Mouse (Mus musculus) CH12.LX (cell line): ENCODE results near the gene Nop2. TPM values are rescaled to one million over a fixed set of nuclear protein-coding genes. Genes with fewer than 3 reads are reported as not detected.

Source experiments
- DNase-seq: peaks from one replicate; pipeline ENCODE4 v3.0.0-alpha.2; 2013; ENCODE audit errors: extremely low read depth
- H3K27ac ChIP-seq: 2 replicates; pipeline ENCODE4 v1.5.1; 2012; ENCODE audit warnings: low read depth, mild to moderate bottlenecking, control low read depth, moderate library complexity; ENCODE audit not compliant: insufficient read depth
- H3K27me3 ChIP-seq: replicated peaks from 2 replicates; pipeline ENCODE3; 2012; ENCODE audit warnings: inconsistent platforms
- H3K36me3 ChIP-seq, 2 experiments: replicated peaks in 1 of 2; 2 replicates each; pipeline versions ENCODE3 to v1.6.1; 2012; ENCODE audit warnings: inconsistent platforms in 1 of 2, low read length in 1 of 2, mild to moderate bottlenecking in 1 of 2, mixed read lengths in 1 of 2, moderate library complexity in 1 of 2; ENCODE audit not compliant: control insufficient read depth in 1 of 2, insufficient read depth in 1 of 2
- H3K4me1 ChIP-seq, 2 experiments: 2 replicates each; pipeline ENCODE4 v1.6.1; 2012; ENCODE audit warnings: inconsistent platforms in 1 of 2, moderate library complexity in 1 of 2; ENCODE audit not compliant: insufficient read depth in 2 of 2, control insufficient read depth in 1 of 2
- H3K4me2 ChIP-seq: 2 replicates; pipeline ENCODE4 v1.6.1; 2012; ENCODE audit warnings: low read depth, mild to moderate bottlenecking, control low read depth; ENCODE audit not compliant: poor library complexity, insufficient read depth, severe bottlenecking
- H3K4me3 ChIP-seq, 3 experiments: fragments of 150-350 bp in 1 of 3; sonication (generic) in 1 of 3; replicated peaks in 1 of 3; 2 replicates each; pipeline versions ENCODE3 to v1.5.1; 2011 to 2012; ENCODE audit warnings: low read depth in 2 of 3, low read length in 2 of 3, mild to moderate bottlenecking in 2 of 3, moderate library complexity in 2 of 3, control low read depth in 1 of 3, improper control_type of control experiment in 1 of 3, inconsistent platforms in 1 of 3, mixed read lengths in 1 of 3; ENCODE audit not compliant: poor library complexity in 1 of 3
- H3K79me2 ChIP-seq: replicated peaks from 2 replicates; pipeline ENCODE4 v1.6.1; 2012; ENCODE audit warnings: mild to moderate bottlenecking, moderate library complexity; ENCODE audit not compliant: control insufficient read depth, poor library complexity, insufficient read depth, severe bottlenecking; ENCODE audit errors: extremely low read depth
- H3K9ac ChIP-seq: 2 replicates; pipeline ENCODE4 v1.6.1; 2012; ENCODE audit warnings: low read depth, mild to moderate bottlenecking, control low read depth, moderate library complexity; ENCODE audit not compliant: insufficient read depth
- H3K9me3 ChIP-seq: replicated peaks from 2 replicates; pipeline ENCODE3; 2012; ENCODE audit warnings: low read length, inconsistent platforms, mixed read lengths
- CHD2 ChIP-seq: IDR thresholded peaks from 2 replicates; pipeline ENCODE4 v1.6.1; 2011; ENCODE audit warnings: low read length, improper control_type of control experiment
- CTCF ChIP-seq, 2 experiments: IDR thresholded peaks in 1 of 2; conservative IDR thresholded peaks in 1 of 2; 2 replicates each; pipeline ENCODE4 v1.5.1; 2011 to 2012; ENCODE audit warnings: low read depth in 2 of 2, low read length in 2 of 2, improper control_type of control experiment in 1 of 2, inconsistent platforms in 1 of 2, mild to moderate bottlenecking in 1 of 2, moderate library complexity in 1 of 2
- E2F4 ChIP-seq: IDR thresholded peaks from 2 replicates; pipeline ENCODE4 v1.6.1; 2011; ENCODE audit warnings: low read depth, low read length, improper control_type of control experiment; ENCODE audit not compliant: insufficient replicate concordance
- ELF1 ChIP-seq: IDR thresholded peaks from 2 replicates; pipeline ENCODE4 v1.6.1; 2014; ENCODE audit warnings: low read depth, mild to moderate bottlenecking, inconsistent platforms, low read length, improper control_type of control experiment
- EP300 ChIP-seq: IDR thresholded peaks from 2 replicates; pipeline ENCODE4 v1.6.1; 2011; ENCODE audit warnings: low read length, improper control_type of control experiment
- ETS1 ChIP-seq: conservative IDR thresholded peaks from 2 replicates; pipeline ENCODE4 v1.6.1; 2012; ENCODE audit warnings: low read depth, mild to moderate bottlenecking, inconsistent platforms, low read length, improper control_type of control experiment, moderate library complexity
- HCFC1 ChIP-seq: IDR thresholded peaks from 2 replicates; pipeline ENCODE4 v1.6.1; 2012; ENCODE audit warnings: low read depth, mild to moderate bottlenecking, inconsistent platforms, low read length, improper control_type of control experiment
- JUN ChIP-seq: IDR thresholded peaks from 2 replicates; pipeline ENCODE4 v1.6.1; 2011; ENCODE audit warnings: low read depth, mild to moderate bottlenecking, low read length, improper control_type of control experiment, moderate library complexity; ENCODE audit not compliant: insufficient read depth
- KAT2A ChIP-seq: IDR thresholded peaks from 2 replicates; pipeline ENCODE4 v1.6.1; 2012; ENCODE audit warnings: low read length, improper control_type of control experiment, inconsistent platforms; ENCODE audit not compliant: insufficient replicate concordance
- MAZ ChIP-seq: IDR thresholded peaks from 2 replicates; pipeline ENCODE4 v1.6.1; 2012; ENCODE audit warnings: low read depth, mild to moderate bottlenecking, inconsistent platforms, low read length, improper control_type of control experiment, moderate library complexity
- MXI1 ChIP-seq: IDR thresholded peaks from 2 replicates; pipeline ENCODE4 v1.6.1; 2011; ENCODE audit warnings: mild to moderate bottlenecking, low read depth, low read length, improper control_type of control experiment
- MYC ChIP-seq: IDR thresholded peaks from 2 replicates; pipeline ENCODE4 v1.6.1; 2011; ENCODE audit warnings: low read depth, mild to moderate bottlenecking, improper control_type of control experiment, low read length
- NRF1 ChIP-seq: IDR thresholded peaks from 2 replicates; pipeline ENCODE4 v1.6.1; 2014; ENCODE audit warnings: low read depth, mild to moderate bottlenecking, inconsistent platforms, low read length, improper control_type of control experiment, moderate library complexity
- PAX5 ChIP-seq: IDR thresholded peaks from 2 replicates; pipeline ENCODE4 v1.6.1; 2012; ENCODE audit warnings: low read length, inconsistent platforms, mixed read lengths
- POLR2A ChIP-seq: IDR thresholded peaks from 2 replicates; pipeline ENCODE4 v1.6.1; 2011; ENCODE audit warnings: low read depth, mild to moderate bottlenecking, improper control_type of control experiment, low read length
- POLR2AphosphoS2 ChIP-seq: IDR thresholded peaks from 2 replicates; pipeline ENCODE4 v1.6.1; 2011; ENCODE audit warnings: low read depth, low read length, improper control_type of control experiment
- TBP ChIP-seq: conservative IDR thresholded peaks from 2 replicates; pipeline ENCODE4 v1.6.1; 2011; ENCODE audit warnings: low read depth, low read length, improper control_type of control experiment
- USF1 ChIP-seq: IDR thresholded peaks from 2 replicates; pipeline ENCODE4 v1.6.1; 2014; ENCODE audit warnings: low read depth, mild to moderate bottlenecking, inconsistent platforms, low read length, improper control_type of control experiment
- dilution Hi-C: fragments of 300-500 bp; cut with MboI; formaldehyde crosslinking; loops from 2 replicates; pipeline ENCODE4 v1.14.3; 2020; ENCODE audit warnings: low sequenced_read_pairs; ENCODE audit not compliant: extremely low pct_unique_long_range_greater_than_20kb, extremely low pct_ligation_motif_present
- in situ Hi-C: fragments of 300-500 bp; cut with MboI; formaldehyde crosslinking; loops from 3 replicates; pipeline ENCODE4 v1.14.3; 2019; ENCODE audit warnings: low sequenced_read_pairs, low pct_ligation_motif_present, low pct_unique_long_range_greater_than_20kb, mixed read lengths
- polyA plus RNA-seq: library from polyadenylated mRNA; unstranded; fragments of >175 nt; gene quantifications from 2 replicates; pipeline ENCODE4 v1.2.1, GENCODE M21; 2012; ENCODE audit warnings: low read depth; ENCODE audit not compliant: insufficient read length
- total RNA-seq, 2 experiments: library from RNA; depleted of rRNA; stranded (reverse); fragments of 300-350 nt in 1 of 2; fragments of >200 nt in 1 of 2; gene quantifications; 2 replicates each; pipeline ENCODE4 v1.2.3; 2012 to 2014

Nop2 gene
- total and polyA plus RNA-seq, 3 experiments, result 128 to 175 (median 154) TPM

DNA sequence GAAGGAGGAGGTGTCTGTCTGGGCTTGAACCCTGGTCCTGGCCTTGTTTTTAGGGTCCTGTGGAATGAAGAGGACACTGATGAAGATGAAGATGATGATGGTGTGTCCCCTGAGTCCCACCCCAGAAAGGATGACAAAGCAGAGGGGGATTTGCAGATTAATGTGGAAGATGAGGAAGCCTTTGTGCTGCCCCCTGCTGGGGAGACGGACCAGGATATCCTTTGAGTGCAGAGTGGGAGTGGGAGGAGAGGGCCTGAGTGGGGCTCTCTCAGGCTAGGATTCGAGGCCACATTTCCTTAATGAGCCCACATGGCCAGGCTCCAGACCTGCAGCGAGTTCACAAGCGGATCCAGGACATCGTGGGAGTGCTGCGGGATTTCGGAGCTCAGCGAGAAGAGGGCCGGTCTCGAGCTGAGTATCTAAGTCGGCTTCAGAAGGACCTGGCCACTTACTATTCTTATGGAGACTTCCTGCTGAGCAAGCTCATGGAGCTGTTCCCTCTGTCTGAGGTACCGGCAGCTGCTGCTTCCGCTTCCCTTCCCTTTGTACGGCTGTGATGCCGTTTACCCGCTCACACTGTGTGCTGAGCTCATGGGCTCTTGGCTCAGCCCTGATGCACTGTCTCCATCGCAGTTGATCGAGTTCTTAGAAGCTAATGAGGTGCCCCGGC, 5.4 kb downstream of the Nop2 start:
- Histone ChIP-seq H3K4me1 (peaks cover 0 to 30% of the 10 kb centered on the region in 2 experiments; a peak in 2 of 4 replicates), H3K4me2 (no peak overlapping the region), H3K4me3 (no peak overlapping the region), H3K79me2 (peaks cover 43% of the 10 kb centered on the region), H3K27ac (no peak overlapping the region)
- in situ Hi-C loops, result no loop called here
- dilution Hi-C loops, result no loop called here
- TF ChIP-seq POLR2A (0 out of 2 replicates have a peak, but pooled peaks have one; percentile 12), CTCF (conservative IDR thresholded peaks at IDR 0.05 in 1 of 2, IDR thresholded peaks at IDR 0.05 in 1 of 2; ENCODE audit: low read depth in 2 of 2, low read length in 2 of 2) (peak; percentile 52 to 59; a peak in 3 of 4 replicates), PAX5 (no peak)
- TF ChIP-seq, all 38 proteins: peak for 2
- H3K36me3 ChIP-seq, result peaks cover 77 to 86% of the 10 kb centered on the region in 2 experiments
- H3K9ac ChIP-seq, result no peak overlapping the region
- H3K27me3 ChIP-seq, result no peaks in the 10 kb centered on the region
- DNase-seq, result peak; percentile 48
- H3K9me3 ChIP-seq, result no peaks in the 10 kb centered on the region

DNA sequence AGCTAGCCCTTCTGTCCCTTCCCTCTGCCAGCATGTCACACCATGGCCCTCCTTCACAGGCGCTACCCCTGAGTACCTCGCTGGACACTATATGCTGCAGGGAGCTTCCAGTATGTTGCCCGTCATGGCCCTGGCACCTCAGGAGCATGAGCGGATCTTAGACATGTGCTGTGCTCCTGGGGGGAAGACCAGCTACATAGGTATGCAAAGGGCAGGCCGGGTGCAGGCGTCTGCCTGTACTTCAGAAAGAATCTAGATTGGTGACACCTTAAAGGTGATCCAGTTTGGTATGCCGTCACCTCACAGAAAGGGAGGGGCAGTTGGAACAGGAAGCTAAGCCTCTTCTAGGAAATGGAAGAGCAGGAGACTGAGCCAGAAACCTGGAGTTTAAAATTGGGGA, 8.0 kb downstream of the Nop2 start:
- Histone ChIP-seq H3K4me2 (no peak overlapping the region), H3K4me1 (peaks cover 0 to 25% of the 10 kb centered on the region in 2 experiments; a peak in 2 of 4 replicates), H3K36me3 (peaks cover 83 to 93% of the 10 kb centered on the region in 2 experiments), H3K27me3 (no peaks in the 10 kb centered on the region), H3K9ac (no peak overlapping the region), H3K9me3 (no peaks in the 10 kb centered on the region), H3K79me2 (peaks cover 18% of the 10 kb centered on the region), H3K27ac (no peak overlapping the region), H3K4me3 (no peak overlapping the region)
- in situ Hi-C loops, result no loop called here
- no peak for DNase-seq
- dilution Hi-C loops, result no loop called here
- no peak for TF ChIP-seq EP300
- no peak for TF ChIP-seq MYC
- TF ChIP-seq MAZ, result no peak
- TF ChIP-seq HCFC1, result no peak
- TF ChIP-seq JUN, result no peak
- TF ChIP-seq E2F4, result no peak
- TF ChIP-seq KAT2A, result no peak
- TF ChIP-seq CTCF (conservative IDR thresholded peaks at IDR 0.05 in 1 of 2, IDR thresholded peaks at IDR 0.05 in 1 of 2; ENCODE audit: low read depth in 2 of 2, low read length in 2 of 2), result no peak
- no peak for TF ChIP-seq POLR2AphosphoS2
- TF ChIP-seq ETS1, result no peak
- TF ChIP-seq NRF1, result no peak
- no peak for TF ChIP-seq CHD2
- no peak for TF ChIP-seq MXI1
- TF ChIP-seq USF1, result no peak
- TF ChIP-seq TBP, result no peak
- no peak for TF ChIP-seq ELF1
